Mouse (Mus musculus) kidney, postnatal 10 days (tissue): ENCODE measurements at regions not wholly inside any gene's neighbourhood (a gene's known extent, or its start where the extent isn't known, plus 50 kb on each side); places are given as distances from the start of the nearest gene placed in this dataset.
A peak's percentile ranks its signal among the peaks of the same experiment; 100 is the strongest.

Experiments used
- DNase-seq: peaks from one replicate; pipeline ENCODE4 v3.0.0; 2021; ENCODE audit warnings: mixed read lengths

- peak; percentile 66 for DNase-seq
Observed at GRCm38 (mm10) chr13:91370441-91370840, 89.6 kb upstream of the Ssbp2 start.

- peak; percentile 99 for DNase-seq
Observed at GRCm38 (mm10) chr13:91370886-91371595, 89.0 kb upstream of the Ssbp2 start.

- no peak for DNase-seq
Observed at GRCm38 (mm10) chr13:91371596-91371987, 88.5 kb upstream of the Ssbp2 start.

DNA sequence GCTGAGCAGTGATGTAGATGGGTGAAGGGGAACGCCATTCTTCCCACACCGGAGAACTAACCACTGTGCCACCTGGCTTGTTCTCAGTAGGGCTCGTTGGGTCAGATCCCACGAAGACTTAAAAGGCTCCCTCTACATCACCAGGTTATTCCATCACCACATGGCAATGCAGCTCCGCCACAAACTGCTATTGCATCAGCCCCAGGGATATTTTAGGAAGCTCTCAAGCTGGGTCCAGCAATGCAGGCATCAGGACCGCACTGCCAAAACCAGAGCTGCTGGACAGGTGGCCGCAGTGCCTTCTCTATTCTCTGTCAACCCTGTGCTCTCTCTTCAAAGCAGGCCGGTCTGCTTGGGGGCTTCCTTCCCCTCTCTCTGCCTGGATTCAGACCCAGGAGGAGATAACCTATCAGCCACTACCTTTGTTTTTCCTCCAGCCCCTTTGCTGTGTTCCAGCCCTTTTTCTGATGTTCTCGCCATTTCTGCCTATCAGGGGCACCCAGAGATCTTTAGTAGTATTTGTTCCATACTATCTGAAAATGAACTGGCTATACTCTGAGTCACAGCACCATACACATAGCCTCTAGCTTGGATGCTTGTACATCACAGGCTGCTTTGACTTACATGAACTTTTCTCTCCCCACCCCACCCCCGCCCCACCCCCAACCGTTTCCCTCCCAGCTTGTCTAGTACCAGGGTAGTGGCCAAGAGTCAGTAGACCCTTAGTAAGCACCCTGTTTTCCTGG lies 87.8 kb upstream of the Ssbp2 start:
- DNase-seq: no peak

DNA sequence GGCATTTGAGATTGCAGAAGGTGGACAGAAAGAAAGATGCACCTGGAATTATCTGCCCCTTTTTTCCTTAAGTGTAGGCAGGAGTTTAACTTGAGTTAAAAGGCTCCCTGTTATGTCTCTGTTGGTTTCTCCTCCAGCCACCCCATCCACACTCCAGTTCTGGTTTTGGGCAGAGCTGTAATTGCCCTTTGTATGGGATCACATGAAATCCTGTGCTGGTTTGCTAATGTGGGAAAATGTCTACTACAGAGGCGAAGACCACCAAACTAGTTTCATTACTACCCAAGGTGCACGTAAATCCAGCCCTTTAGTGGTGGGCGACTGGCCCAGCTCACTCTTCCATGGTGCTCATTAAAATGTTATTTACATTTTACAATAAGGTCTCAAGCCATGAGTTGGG lies 85.9 kb upstream of the Ssbp2 start:
- DNase-seq: peak; percentile 87

GRCm38 (mm10) chr13:91376556-91376955 lies 83.5 kb upstream of the Ssbp2 start:
- DNase-seq: no peak

DNA sequence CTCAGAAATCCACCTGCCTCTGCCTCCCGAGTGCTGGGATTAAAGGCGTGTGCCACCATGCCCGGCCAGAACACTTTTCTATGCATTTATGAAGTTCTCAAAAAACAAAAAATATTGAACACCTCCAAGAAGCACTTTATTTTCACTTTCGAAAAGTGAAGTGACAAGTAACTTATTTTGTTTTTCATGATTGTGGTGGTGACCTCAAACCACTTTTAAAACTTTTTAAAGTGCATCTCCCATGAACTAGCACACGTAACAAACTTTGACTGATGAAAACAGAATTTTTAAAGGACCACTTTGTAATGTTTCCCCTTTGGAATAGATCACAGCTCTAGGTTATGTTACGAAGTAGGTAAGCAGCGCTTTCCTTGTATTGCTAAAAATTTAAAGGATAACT lies 82.7 kb upstream of the Ssbp2 start:
- no peak for DNase-seq

GRCm38 (mm10) chr13:91377972-91378371 lies 82.1 kb upstream of the Ssbp2 start:
- DNase-seq: no peak

GRCm38 (mm10) chr13:91385393-91385792 lies 74.7 kb upstream of the Ssbp2 start:
- DNase-seq: no peak

- DNase-seq: peak; percentile 33
Observed at GRCm38 (mm10) chr13:91387913-91388312, 72.2 kb upstream of the Ssbp2 start.

DNA sequence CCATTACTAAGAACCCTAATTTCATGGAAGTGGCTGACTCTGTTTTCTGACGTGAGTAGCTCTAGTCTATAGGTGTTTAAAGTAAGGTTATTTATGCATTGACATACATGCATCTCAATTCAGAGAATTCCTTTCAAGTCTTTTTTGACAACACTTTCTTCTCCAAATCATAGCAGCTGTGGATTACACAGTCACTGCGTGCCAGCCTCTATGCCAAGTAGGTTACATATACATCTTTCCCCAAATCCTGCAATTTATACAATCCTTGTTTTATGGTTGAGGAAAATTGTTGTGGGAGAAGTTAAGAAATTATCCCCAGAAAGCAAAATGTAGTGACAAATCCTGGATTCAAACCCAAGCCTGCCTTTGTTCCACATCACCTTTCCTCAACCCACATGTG lies 56.5 kb upstream of the Ssbp2 start:
- DNase-seq: no peak

- no peak for DNase-seq
Observed at GRCm38 (mm10) chr13:91405027-91405426, 55.1 kb upstream of the Ssbp2 start.

GRCm38 (mm10) chr13:91410116-91410515 lies 50.0 kb upstream of the Ssbp2 start:
- DNase-seq: no peak
